Mouse (Mus musculus) right cerebral cortex, postnatal 25 days (tissue): ENCODE results near the gene Cpt1a.
A peak's percentile ranks its signal among the peaks of the same experiment; 100 is the strongest.

Source experiments
- DNase-seq: peaks from one replicate; pipeline ENCODE4 v3.0.0; 2022

Gene Cpt1a

GRCm38 (mm10) chr19:3374028-3374427, 51.9 kb downstream of the Cpt1a start:
- no peak for DNase-seq

- DNase-seq = no peak
Measured at GRCm38 (mm10) chr19:3375945-3376495, 53.9 kb downstream of the Cpt1a start.

GRCm38 (mm10) chr19:3376966-3377715, 55.0 kb downstream of the Cpt1a start:
- no peak for DNase-seq

GRCm38 (mm10) chr19:3378614-3379013, 56.5 kb downstream of the Cpt1a start:
- no peak for DNase-seq

GRCm38 (mm10) chr19:3388061-3388460, 65.9 kb downstream of the Cpt1a start:
- no peak for DNase-seq

GRCm38 (mm10) chr19:3388629-3389057, 66.5 kb downstream of the Cpt1a start, which contains the start of gene Tesmin:
TSS of gene Tesmin (plus strand) at chr19:3388857.
- DNase-seq = peak; percentile 69

- peak; percentile 87 for DNase-seq
Measured at GRCm38 (mm10) chr19:3389089-3389488, 67.0 kb downstream of the Cpt1a start.

- DNase-seq = no peak
Measured at GRCm38 (mm10) chr19:3392384-3392783, 70.2 kb downstream of the Cpt1a start.

- no peak for DNase-seq
Measured at GRCm38 (mm10) chr19:3394216-3394615, 72.1 kb downstream of the Cpt1a start.

GRCm38 (mm10) chr19:3400057-3400456, 77.9 kb downstream of the Cpt1a start:
- DNase-seq = no peak

GRCm38 (mm10) chr19:3401504-3401903, 79.4 kb downstream of the Cpt1a start:
- no peak for DNase-seq

- no peak for DNase-seq
Measured at GRCm38 (mm10) chr19:3401943-3402342, 79.8 kb downstream of the Cpt1a start.

GRCm38 (mm10) chr19:3402390-3402789, 80.3 kb downstream of the Cpt1a start:
- no peak for DNase-seq

GRCm38 (mm10) chr19:3404030-3404429, 81.9 kb downstream of the Cpt1a start:
- DNase-seq = no peak

- DNase-seq = no peak
Measured at GRCm38 (mm10) chr19:3405531-3406281, 83.6 kb downstream of the Cpt1a start.

GRCm38 (mm10) chr19:3414268-3414733, 92.2 kb downstream of the Cpt1a start, which contains the start of gene Gal:
TSS of gene Gal (minus strand) at chr19:3414544.
- peak; percentile 16 for DNase-seq

GRCm38 (mm10) chr19:3419251-3419650, 97.1 kb downstream of the Cpt1a start:
- DNase-seq = peak; percentile 59

GRCm38 (mm10) chr19:3422488-3422887, 100.4 kb downstream of the Cpt1a start:
- DNase-seq = no peak

- DNase-seq = no peak
Measured at GRCm38 (mm10) chr19:3422981-3423380, 100.8 kb downstream of the Cpt1a start.

GRCm38 (mm10) chr19:3424214-3424613, 102.1 kb downstream of the Cpt1a start:
- DNase-seq = no peak

GRCm38 (mm10) chr19:3428057-3428830, 106.1 kb downstream of the Cpt1a start:
- DNase-seq = no peak

GRCm38 (mm10) chr19:3429156-3429816, 107.2 kb downstream of the Cpt1a start:
- no peak for DNase-seq
